Mouse (Mus musculus) gonadal fat pad, adult 2 months (tissue): ENCODE measurements at regions not wholly inside any gene's neighbourhood (a gene's known extent, or its start where the extent isn't known, plus 50 kb on each side); places are given as distances from the start of the nearest gene placed in this dataset.

ENCODE experiments used
- DNase-seq: peaks from one replicate; pipeline ENCODE4 v3.0.0-alpha.2; 2012; ENCODE audit warnings: low read depth

- no peak for DNase-seq
These were observed 127.6 kb downstream of the Gadd45g start for GRCm38 (mm10) chr13:51974101-51974500.

GRCm38 (mm10) chr13:51975330-51975729, 128.9 kb downstream of the Gadd45g start:
- DNase-seq: no peak

- DNase-seq: no peak
These were observed 129.5 kb downstream of the Gadd45g start for GRCm38 (mm10) chr13:51975801-51976601.

GRCm38 (mm10) chr13:51976620-51977214, 130.2 kb downstream of the Gadd45g start:
- DNase-seq: no peak

- no peak for DNase-seq
These were observed 133.0 kb downstream of the Gadd45g start for GRCm38 (mm10) chr13:51979301-51979977.

- DNase-seq: no peak
These were observed 133.9 kb downstream of the Gadd45g start for GRCm38 (mm10) chr13:51980344-51980743.

- no peak for DNase-seq
These were observed 136.5 kb downstream of the Gadd45g start for GRCm38 (mm10) chr13:51983002-51983401.

- DNase-seq: no peak
These were observed 137.1 kb downstream of the Gadd45g start for GRCm38 (mm10) chr13:51983575-51983974.

- DNase-seq: no peak
These were observed 144.9 kb downstream of the Gadd45g start for GRCm38 (mm10) chr13:51991339-51991738.

GRCm38 (mm10) chr13:51992878-51993277, 146.4 kb downstream of the Gadd45g start:
- no peak for DNase-seq

GRCm38 (mm10) chr13:51996163-51996562, 149.7 kb downstream of the Gadd45g start:
- no peak for DNase-seq

- DNase-seq: no peak
These were observed 152.1 kb downstream of the Gadd45g start for GRCm38 (mm10) chr13:51998542-51998941.

- no peak for DNase-seq
These were observed 155.3 kb downstream of the Gadd45g start for GRCm38 (mm10) chr13:52001811-52002210.

- no peak for DNase-seq
These were observed 157.6 kb downstream of the Gadd45g start for GRCm38 (mm10) chr13:52003946-52004539.

- no peak for DNase-seq
These were observed 161.3 kb downstream of the Gadd45g start for GRCm38 (mm10) chr13:52007585-52008395.

GRCm38 (mm10) chr13:52009231-52009630, 162.8 kb downstream of the Gadd45g start:
- no peak for DNase-seq

GRCm38 (mm10) chr13:52009766-52010165, 163.3 kb downstream of the Gadd45g start:
- DNase-seq: no peak

- DNase-seq: no peak
These were observed 164.5 kb downstream of the Gadd45g start for GRCm38 (mm10) chr13:52011001-52011400.

GRCm38 (mm10) chr13:52013182-52013581, 166.7 kb downstream of the Gadd45g start:
- DNase-seq: no peak

- DNase-seq: no peak
These were observed 167.3 kb downstream of the Gadd45g start for GRCm38 (mm10) chr13:52013757-52014156.

- DNase-seq: no peak
These were observed 168.1 kb downstream of the Gadd45g start for GRCm38 (mm10) chr13:52014566-52014965.

GRCm38 (mm10) chr13:52015066-52015465, 168.6 kb downstream of the Gadd45g start:
- DNase-seq: no peak
